Mouse (Mus musculus): Measurements from ENCODE around the gene Srrd.

Srrd gene

GRCm38 (mm10) chr5:112316468-112316867, 26.4 kb downstream of the Srrd start:
- DNase-seq, result no peak

DNA sequence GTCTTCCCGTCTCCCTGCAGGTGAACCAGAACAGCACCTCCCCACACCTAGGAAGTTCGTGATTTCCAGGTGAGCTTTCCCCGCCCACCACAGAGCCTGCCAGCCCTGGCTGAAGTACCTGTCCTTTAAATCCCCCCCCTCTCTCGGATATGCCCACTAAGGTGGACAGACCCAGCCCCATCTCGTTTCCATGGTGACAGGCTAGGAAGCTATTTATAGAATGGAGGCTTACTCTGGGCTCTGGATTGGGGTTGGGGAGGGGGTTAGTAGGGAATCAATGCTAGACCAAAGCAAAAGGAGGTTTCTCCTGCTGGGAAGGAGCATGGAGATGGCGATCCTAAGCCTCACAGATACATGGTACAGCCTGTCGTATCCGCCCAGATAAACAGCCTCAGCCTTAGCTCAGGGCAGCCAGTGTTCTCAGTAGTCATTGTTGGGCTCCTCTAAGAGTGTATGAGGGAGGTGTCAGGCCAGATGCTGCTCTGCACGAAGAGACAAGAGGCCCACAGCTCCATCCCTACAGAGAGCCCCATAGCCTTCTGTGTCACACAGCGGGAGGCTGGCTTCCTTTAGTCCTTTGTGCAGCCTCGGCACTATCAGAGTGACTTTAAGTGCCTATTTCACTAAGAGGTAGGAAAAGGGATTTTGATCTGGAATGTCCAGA, 29.5 kb downstream of the Srrd start:
- DNase-seq, result no peak

DNA sequence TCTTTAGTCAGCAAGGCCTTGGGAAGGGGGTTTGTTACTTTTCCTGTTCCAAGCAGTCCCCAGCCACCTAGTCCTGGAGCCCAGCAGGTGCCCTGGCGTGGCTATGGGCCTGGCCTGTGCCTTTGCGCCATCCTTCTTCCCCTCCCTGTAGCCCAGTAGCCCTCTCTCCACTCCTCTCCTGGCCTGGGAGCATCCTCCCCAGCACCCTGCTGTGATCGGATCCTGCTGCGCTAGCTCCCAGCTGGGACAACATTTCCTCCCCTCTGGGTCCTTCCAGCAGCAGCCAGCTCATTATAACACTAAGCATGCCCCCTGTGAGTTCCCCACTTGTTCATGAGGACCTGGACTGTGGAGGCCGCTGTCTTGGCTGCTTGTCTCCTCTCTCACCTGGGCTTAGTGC, 37.0 kb downstream of the Srrd start:
- no peak for DNase-seq

- DNase-seq, result no peak
Measured at GRCm38 (mm10) chr5:112302310-112302709, 40.5 kb downstream of the Srrd start.

- no peak for DNase-seq
Measured at GRCm38 (mm10) chr5:112301694-112302093, 41.1 kb downstream of the Srrd start.

DNA sequence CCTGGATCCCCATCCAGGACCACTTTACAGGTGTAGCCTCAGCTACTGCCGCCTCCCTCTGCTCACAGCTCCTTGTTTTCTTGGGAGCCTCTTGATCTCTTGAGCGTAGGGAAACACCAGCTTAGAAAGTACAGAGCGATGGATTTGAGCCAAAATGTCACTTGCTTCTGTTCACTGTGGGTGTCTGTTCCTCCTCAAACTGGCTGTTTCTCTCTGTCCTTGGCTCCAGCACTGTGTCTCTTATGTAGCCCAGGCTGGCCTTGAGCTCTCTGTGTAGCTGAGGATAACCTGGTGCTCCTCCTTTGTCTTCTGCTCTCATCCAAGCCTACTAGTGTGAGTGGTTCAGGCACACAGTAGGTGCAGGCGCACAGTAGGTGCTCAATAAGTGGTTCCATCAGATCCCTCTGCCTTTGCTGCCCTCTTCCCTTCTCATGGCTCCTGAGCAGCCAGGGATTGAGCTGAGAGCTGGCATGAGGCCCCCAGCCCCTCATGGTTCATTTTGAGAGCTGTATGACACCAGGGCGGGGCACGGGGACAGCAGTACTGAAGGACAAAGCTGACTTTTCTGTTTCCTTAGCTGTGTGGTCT, 42.0 kb downstream of the Srrd start:
- no peak for DNase-seq

GRCm38 (mm10) chr5:112300112-112300511, 42.7 kb downstream of the Srrd start:
- no peak for DNase-seq

DNA sequence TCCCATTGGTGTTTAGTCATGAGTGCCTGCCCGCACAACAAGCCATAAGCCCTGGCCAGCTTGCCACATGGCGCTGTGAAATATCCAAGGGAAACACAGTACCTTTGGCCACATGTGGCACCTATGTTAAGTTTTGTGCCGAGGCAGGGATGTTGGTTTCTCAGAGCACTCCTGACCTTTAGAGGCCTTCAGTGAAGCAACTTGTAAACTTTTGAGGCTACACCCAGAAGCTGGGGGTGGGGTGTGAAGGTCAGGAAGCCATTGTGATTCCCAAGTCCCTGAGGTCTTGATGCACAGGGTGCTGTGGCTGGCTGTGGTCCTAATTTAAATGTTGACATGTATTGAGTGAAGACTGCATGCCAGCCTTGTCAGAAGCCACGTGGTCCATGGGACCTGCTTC, 43.4 kb downstream of the Srrd start:
- no peak for DNase-seq

- DNase-seq, result no peak
Measured at GRCm38 (mm10) chr5:112298226-112298988, 44.4 kb downstream of the Srrd start.

DNA sequence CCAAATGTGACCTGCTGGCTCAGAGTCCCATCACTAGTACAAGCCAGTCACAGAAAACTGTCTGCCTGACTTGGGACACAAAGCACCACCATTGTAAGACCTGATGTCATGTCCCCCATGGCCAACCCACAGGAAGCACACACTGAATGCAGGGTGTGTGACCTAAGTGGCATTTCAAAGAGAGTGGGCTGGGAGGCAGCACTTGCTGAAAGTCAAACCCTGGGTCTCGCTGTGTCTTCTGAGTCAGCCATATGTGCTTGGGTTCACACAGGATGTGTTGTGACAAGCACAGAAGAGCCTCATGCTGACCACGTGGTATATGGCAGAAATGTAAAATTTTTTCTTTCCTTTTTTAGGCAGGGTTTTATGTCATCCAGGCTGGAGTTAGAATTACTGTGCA, 45.6 kb downstream of the Srrd start:
- DNase-seq, result no peak

GRCm38 (mm10) chr5:112296404-112297181, 46.2 kb downstream of the Srrd start:
- DNase-seq, result no peak

GRCm38 (mm10) chr5:112295564-112295963, 47.3 kb downstream of the Srrd start:
- DNase-seq, result no peak

DNA sequence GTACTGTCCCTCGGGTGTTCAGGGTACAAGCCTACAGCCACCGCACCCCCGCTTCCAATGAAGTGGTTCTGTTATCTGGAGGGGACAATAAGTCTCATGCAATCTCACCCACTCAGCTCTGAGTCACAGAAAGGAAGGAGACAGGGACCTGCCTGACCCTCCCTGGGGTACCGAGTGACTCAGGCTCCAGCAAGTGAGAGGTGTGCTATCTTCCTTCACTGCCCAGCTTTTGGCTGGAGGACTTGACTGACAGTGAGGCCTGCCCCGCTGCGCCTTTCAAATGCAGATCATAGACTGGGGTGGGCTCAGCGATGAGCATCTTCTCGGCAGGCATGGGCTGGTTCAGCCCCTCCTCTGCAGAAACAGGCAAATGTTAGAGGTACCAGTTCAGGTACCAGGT, 47.7 kb downstream of the Srrd start:
- DNase-seq, result no peak

DNA sequence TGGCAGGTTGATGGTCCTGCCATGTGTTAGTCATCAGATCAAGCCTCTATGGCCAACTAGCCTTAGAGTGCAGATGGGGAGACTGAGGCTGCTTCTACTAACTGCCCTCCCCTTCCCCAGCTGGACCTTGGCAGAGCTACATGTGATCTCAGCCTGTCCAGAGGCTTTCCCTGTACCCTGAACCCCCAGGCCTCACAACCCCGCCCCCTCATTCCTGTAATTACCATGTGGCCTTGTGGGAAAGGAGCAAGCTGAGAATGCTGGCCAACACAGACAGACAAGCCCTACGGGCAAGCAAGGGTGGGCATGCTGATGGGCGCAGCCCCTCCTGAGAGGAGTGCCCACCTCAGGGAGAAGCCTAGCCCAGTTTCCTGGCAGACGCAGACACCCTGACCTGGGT, 48.1 kb downstream of the Srrd start:
- no peak for DNase-seq

- no peak for DNase-seq
Measured at GRCm38 (mm10) chr5:112293800-112294199, 49.0 kb downstream of the Srrd start.

DNA sequence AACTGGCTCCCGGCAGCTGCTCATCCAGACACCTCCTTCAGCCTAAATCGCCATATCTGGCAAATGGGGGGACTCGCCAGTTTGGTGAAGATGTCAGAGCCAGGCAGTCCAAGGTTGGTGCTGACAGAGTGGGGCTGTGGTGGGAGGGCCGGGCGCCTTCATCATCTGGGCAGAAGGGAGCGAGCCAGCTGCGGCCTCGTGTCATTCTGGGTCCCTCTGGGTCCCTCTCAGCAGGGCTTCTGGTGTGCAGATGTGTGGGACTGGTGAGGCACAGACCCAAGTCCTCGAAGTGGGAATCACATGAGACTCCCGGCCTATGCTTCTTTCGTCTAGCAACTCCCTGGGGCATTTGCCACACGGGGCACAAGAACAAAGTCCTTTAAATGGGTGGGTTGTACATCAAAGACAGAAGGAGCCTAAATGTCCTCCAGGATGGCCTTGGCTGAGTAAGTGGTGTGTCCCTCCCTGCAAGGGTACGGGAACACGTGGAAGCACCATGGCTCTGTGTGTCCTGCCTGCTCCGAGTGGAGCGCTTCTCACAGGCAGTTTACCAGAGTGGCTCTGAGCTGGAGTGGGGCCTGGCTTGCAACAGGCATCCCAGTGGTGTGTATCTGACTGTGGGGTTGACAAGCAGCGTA, 50.4 kb downstream of the Srrd start:
- no peak for DNase-seq

- DNase-seq, result no peak
Measured at GRCm38 (mm10) chr5:112291866-112292265, 51.0 kb downstream of the Srrd start.

DNA sequence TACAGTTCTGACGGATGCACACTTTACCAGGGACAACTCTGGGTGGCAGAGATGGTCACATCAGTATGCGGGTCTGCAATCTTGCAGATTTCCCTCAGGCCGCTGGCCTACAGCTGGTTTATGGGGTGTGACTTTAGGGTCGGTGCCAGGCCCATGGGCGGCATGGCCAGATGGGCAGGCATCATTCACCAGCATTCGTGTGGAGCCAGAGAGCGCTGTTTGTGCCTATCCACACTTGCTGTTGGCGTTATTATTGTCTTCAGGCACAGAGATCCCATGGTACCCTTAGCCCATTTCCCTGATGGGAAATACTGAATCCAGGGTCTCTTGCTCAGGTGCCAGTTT, 52.3 kb downstream of the Srrd start:
- DNase-seq, result no peak

GRCm38 (mm10) chr5:112289819-112290535, 52.9 kb downstream of the Srrd start:
- peak; percentile 65 for DNase-seq

DNA sequence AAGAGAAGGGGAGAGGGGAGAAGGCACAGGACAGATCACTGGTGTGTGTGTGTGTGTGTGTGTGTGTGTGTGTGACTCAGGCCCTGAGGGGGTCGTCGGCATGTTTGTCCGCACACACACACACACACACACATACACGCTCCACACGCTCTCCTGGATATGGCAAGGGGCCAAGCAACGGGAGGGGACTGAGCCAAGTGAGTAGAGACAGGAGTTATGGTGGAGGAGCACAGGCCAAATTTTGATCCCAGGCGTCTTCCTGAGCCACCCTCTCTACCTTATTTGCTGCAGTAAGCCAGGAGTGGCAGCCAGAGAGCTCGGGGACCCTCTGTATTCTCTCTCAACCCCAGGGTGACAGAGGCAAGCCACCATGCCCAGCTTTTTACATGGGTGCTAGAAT, 53.6 kb downstream of the Srrd start:
- peak; percentile 60 for DNase-seq

- no peak for DNase-seq
Measured at GRCm38 (mm10) chr5:112288193-112289141, 54.4 kb downstream of the Srrd start.

All from cerebellum, adult 9-10 months (tissue).